Mouse (Mus musculus): ENCODE data around the gene Hist1h2bc. TPM values are rescaled to one million over a fixed set of nuclear protein-coding genes. Genes with fewer than 3 reads are reported as not detected.
"Not testable (repeated sequence)": the region's sequence is repeated elsewhere in the genome, so short reads cannot be mapped to it uniquely, and the experiment has no call there.

Hist1h2bc gene
- polyA plus RNA-seq (2016; fragmentation: Nextera tagmentation; extraction: Ambion mirVana), result 29.3 and 33.7 TPM in 2 replicates

- peak; percentile 100 for ATAC-seq (ENCODE audit: insufficient number of reproducible peaks, insufficient read depth, low FRiP score, low TSS enrichment, low read depth)
- H3K9me3 ChIP-seq, result no peaks in the 10 kb centered on the region
- WGBS, result under 1% methylated on average over 29 of the region's 32 CpGs
These were observed at the start of gene Hist1h2bc, which contains the start of gene Hist1h2ac for GRCm38 (mm10) chr13:23683755-23684281. Hist1h2bc (plus strand) TSS chr13:23684199. Hist1h2ac (minus strand) TSS chr13:23683948.

GRCm38 (mm10) chr13:23659636-23660366 lies 24.2 kb upstream of the Hist1h2bc start:
- H3K36me3 ChIP-seq, result no peaks in the 10 kb centered on the region
- 81% methylated on average over 6 of the region's 6 CpGs for WGBS
- no peak for ATAC-seq (ENCODE audit: insufficient number of reproducible peaks, insufficient read depth, low FRiP score, low TSS enrichment, low read depth)
- H3K4me3 ChIP-seq (replicated peaks), result no peak overlapping the region
- no peak overlapping the region for H3K4me2 ChIP-seq
- no peaks in the 10 kb centered on the region for H3K27me3 ChIP-seq
- H3K9me3 ChIP-seq, result no peaks in the 10 kb centered on the region
- no peak overlapping the region for H3K27ac ChIP-seq
- H3K9ac ChIP-seq (replicated peaks), result no peak overlapping the region
- no peaks in the 10 kb centered on the region for H3K4me1 ChIP-seq (replicated peaks)

More at GRCm38 (mm10) chr13:23683755-23684281, at the start of gene Hist1h2bc, which contains the start of gene Hist1h2ac:
- H3K9ac ChIP-seq (replicated peaks), result peak within 1 kb of the TSS; percentile 70
- no peaks in the 10 kb centered on the region for H3K36me3 ChIP-seq
- peak within 1 kb of the TSS; percentile 98 for H3K27ac ChIP-seq
- peak within 1 kb of the TSS; percentile 45 for H3K4me3 ChIP-seq (replicated peaks)
- peaks cover 15% of the 10 kb centered on the region for H3K4me1 ChIP-seq (replicated peaks)
- H3K27me3 ChIP-seq, result no peaks in the 10 kb centered on the region
- H3K4me2 ChIP-seq, result peak within 1 kb of the TSS; percentile 71

GRCm38 (mm10) chr13:23662536-23662935 lies 21.5 kb upstream of the Hist1h2bc start:
- no peak for ATAC-seq (ENCODE audit: insufficient number of reproducible peaks, insufficient read depth, low FRiP score, low TSS enrichment, low read depth)
- H3K9me3 ChIP-seq, result no peaks in the 10 kb centered on the region
- no peaks in the 10 kb centered on the region for H3K36me3 ChIP-seq
- no peak overlapping the region for H3K4me3 ChIP-seq (replicated peaks)
- H3K27ac ChIP-seq, result no peak overlapping the region
- H3K4me1 ChIP-seq (replicated peaks), result no peaks in the 10 kb centered on the region
- H3K4me2 ChIP-seq, result no peak overlapping the region
- 78% methylated on average over 3 of the region's 3 CpGs for WGBS
- H3K27me3 ChIP-seq, result no peaks in the 10 kb centered on the region
- no peak overlapping the region for H3K9ac ChIP-seq (replicated peaks)

- no peaks in the 10 kb centered on the region for H3K36me3 ChIP-seq
- H3K9me3 ChIP-seq, result no peaks in the 10 kb centered on the region
- ATAC-seq (ENCODE audit: insufficient number of reproducible peaks, insufficient read depth, low FRiP score, low TSS enrichment, low read depth), result no peak
- H3K9ac ChIP-seq (replicated peaks), result no peak overlapping the region
- peak overlapping the region; percentile 94 for H3K27ac ChIP-seq
- no peaks in the 10 kb centered on the region for H3K27me3 ChIP-seq
- no peak overlapping the region for H3K4me3 ChIP-seq (replicated peaks)
- H3K4me2 ChIP-seq, result peak overlapping the region; percentile 57
- peaks cover 15% of the 10 kb centered on the region for H3K4me1 ChIP-seq (replicated peaks)
- WGBS, result 93% methylated on average over 6 of the region's 6 CpGs
These were observed 1.9 kb upstream of the Hist1h2bc start for GRCm38 (mm10) chr13:23681990-23682582.

DNA sequence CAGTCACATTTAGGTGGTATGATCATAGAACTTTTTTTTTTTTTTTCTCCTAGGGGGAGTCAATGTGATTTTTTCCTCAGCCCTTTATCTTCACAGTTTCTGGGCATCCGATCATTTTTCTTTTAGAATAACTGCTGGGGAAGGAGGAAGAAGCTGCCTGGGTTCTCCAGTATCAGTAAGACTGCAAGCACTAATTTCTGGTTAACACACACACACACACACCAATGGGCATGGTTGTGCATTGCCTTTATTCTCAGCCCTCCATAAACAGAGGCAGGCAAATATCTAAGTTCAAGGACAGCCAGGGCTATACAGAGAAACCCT lies 1.4 kb upstream of the Hist1h2bc start:
- Histone ChIP-seq H3K4me2 (peak overlapping the region; percentile 57), H3K9me3 (no peaks in the 10 kb centered on the region), H3K9ac (replicated peaks) (peak overlapping the region; percentile 63), H3K36me3 (no peaks in the 10 kb centered on the region), H3K27ac (peak overlapping the region; percentile 94), H3K4me1 (replicated peaks) (peaks cover 15% of the 10 kb centered on the region), H3K4me3 (replicated peaks) (peak overlapping the region; percentile 39), H3K27me3 (no peaks in the 10 kb centered on the region)
- no peak for ATAC-seq (ENCODE audit: insufficient number of reproducible peaks, insufficient read depth, low FRiP score, low TSS enrichment, low read depth)
- WGBS, result 76% methylated on average over 1 of the region's 1 CpGs

DNA sequence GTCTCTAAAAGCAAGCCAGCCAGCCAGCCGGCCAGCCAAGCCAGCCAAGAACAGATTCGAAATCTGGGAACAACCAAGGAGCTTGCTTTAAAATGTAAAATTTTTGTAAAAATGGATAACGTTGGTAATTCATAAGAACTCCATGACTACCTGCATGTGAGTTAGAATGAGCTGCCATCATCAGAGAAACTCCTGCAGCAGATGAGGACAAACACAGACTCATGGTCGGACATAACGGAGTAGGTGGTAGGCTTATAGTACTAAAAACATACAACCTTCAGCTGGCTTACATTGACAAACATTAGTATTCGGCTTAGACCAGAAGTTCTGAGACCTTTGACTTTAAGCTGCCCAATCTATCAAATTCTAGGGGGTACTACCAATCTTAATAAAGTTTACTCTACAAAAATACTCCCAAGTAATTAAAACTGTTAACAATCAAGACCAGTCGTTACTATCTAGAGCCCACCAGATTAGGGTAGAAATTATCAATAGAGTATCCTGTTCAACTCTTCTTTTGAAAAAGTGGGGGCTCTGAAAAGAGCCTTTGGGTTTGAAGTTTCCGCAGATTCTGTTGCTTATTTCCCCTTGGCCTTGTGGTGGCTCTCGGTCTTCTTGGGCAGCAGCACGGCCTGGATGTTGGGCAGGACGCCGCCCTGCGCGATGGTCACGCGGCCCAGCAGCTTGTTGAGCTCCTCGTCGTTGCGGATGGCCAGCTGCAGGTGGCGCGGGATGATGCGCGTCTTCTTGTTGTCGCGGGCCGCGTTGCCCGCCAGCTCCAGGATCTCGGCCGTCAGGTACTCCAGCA lies 848 bp upstream of the Hist1h2bc start:
- H3K9me3 ChIP-seq; ATAC-seq (ENCODE audit: insufficient number of reproducible peaks, insufficient read depth, low FRiP score, low TSS enrichment, low read depth); H3K27me3 ChIP-seq; H3K36me3 ChIP-seq: not testable (repeated sequence)
- Histone ChIP-seq H3K9ac (replicated peaks) (peak overlapping the region; percentile 63), H3K4me3 (replicated peaks) (peak overlapping the region; percentile 39), H3K27ac (peak overlapping the region; percentile 94), H3K4me2 (peak overlapping the region; percentile 57), H3K4me1 (replicated peaks) (peaks cover 15% of the 10 kb centered on the region)
- WGBS, result 12% methylated on average over 16 of the region's 30 CpGs

GRCm38 (mm10) chr13:23684295-23684945 lies 421 bp downstream of the Hist1h2bc start:
- peak; percentile 1; the same call in 1 of the 2 replicates for ATAC-seq (ENCODE audit: insufficient number of reproducible peaks, insufficient read depth, low FRiP score, low TSS enrichment, low read depth)
- WGBS, result 0% methylated on average over 19 of the region's 37 CpGs

GRCm38 (mm10) chr13:23685121-23685861 lies 1.3 kb downstream of the Hist1h2bc start:
- Histone ChIP-seq H3K4me3 (replicated peaks) (peak overlapping the region; percentile 45), H3K36me3 (no peaks in the 10 kb centered on the region), H3K27me3 (no peaks in the 10 kb centered on the region), H3K27ac (peak overlapping the region; percentile 98), H3K4me1 (replicated peaks) (peaks cover 15% of the 10 kb centered on the region), H3K4me2 (peak overlapping the region; percentile 71), H3K9me3 (no peaks in the 10 kb centered on the region), H3K9ac (replicated peaks) (peak overlapping the region; percentile 70)
- 14% methylated on average over 15 of the region's 15 CpGs for WGBS
- no peak for ATAC-seq (ENCODE audit: insufficient number of reproducible peaks, insufficient read depth, low FRiP score, low TSS enrichment, low read depth)

More at GRCm38 (mm10) chr13:23684295-23684945, 421 bp downstream of the Hist1h2bc start:
- H3K36me3 ChIP-seq, H3K27me3 ChIP-seq, H3K9me3 ChIP-seq: not testable (repeated sequence)
- H3K4me2 ChIP-seq, result peak overlapping the region; percentile 71
- H3K9ac ChIP-seq (replicated peaks), result peak overlapping the region; percentile 70
- H3K27ac ChIP-seq, result peak overlapping the region; percentile 98
- peaks cover 15% of the 10 kb centered on the region for H3K4me1 ChIP-seq (replicated peaks)
- peak overlapping the region; percentile 45 for H3K4me3 ChIP-seq (replicated peaks)

GRCm38 (mm10) chr13:23685966-23686365 lies 2.0 kb downstream of the Hist1h2bc start:
- WGBS, result 61% methylated on average over 4 of the region's 4 CpGs
- H3K27ac ChIP-seq, result peak overlapping the region; percentile 98
- no peak for ATAC-seq (ENCODE audit: insufficient number of reproducible peaks, insufficient read depth, low FRiP score, low TSS enrichment, low read depth)
- peak overlapping the region; percentile 70 for H3K9ac ChIP-seq (replicated peaks)
- peaks cover 15% of the 10 kb centered on the region for H3K4me1 ChIP-seq (replicated peaks)
- peak overlapping the region; percentile 45 for H3K4me3 ChIP-seq (replicated peaks)
- no peaks in the 10 kb centered on the region for H3K27me3 ChIP-seq
- H3K4me2 ChIP-seq, result peak overlapping the region; percentile 71
- no peaks in the 10 kb centered on the region for H3K9me3 ChIP-seq
- no peaks in the 10 kb centered on the region for H3K36me3 ChIP-seq

- Histone ChIP-seq H3K9ac (replicated peaks) (no peak overlapping the region), H3K4me3 (replicated peaks) (no peak overlapping the region), H3K9me3 (no peaks in the 10 kb centered on the region), H3K4me2 (no peak overlapping the region), H3K4me1 (replicated peaks) (peaks cover 15% of the 10 kb centered on the region), H3K27ac (no peak overlapping the region), H3K36me3 (no peaks in the 10 kb centered on the region), H3K27me3 (no peaks in the 10 kb centered on the region)
- no peak for ATAC-seq (ENCODE audit: insufficient number of reproducible peaks, insufficient read depth, low FRiP score, low TSS enrichment, low read depth)
- WGBS, result 78% methylated on average over 4 of the region's 4 CpGs
These were observed 3.2 kb downstream of the Hist1h2bc start for GRCm38 (mm10) chr13:23687181-23687580.
